In the genomic region with DNA sequence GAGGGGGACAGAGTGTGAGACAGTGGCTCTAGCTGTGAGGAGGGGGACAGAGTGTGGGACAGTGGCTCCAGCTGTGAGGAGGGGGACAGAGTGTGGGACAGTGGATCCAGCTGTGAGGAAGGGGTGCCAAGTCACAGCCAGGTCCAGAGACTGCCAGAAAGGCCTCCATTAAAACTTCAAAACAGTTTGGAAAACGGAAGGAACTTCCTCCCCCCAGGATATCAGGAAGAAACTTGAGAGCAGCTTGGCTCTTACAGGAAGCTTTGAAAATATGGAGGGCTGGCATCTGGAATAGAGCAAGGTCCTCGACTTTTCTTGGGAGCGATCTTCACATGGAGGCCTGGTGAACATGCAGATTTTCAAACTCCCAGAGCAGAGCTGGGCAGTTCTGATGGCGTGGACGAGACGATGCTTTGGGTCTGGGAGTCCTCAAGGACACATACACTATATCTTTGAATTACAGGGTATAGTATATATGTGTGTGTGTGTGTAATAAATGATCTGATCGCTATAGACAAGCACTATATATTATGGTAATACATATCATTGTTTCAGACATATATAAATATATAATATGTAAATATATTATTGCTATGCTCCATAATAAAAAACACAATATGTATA, we compare ENCODE assay signal across 16 mouse cellular contexts. TPM values are rescaled to one million over a fixed set of nuclear protein-coding genes. Genes with fewer than 3 reads are reported as not detected.
"Had no signal": no experiment of that assay in that cellular context is flagged by ENCODE, and none has a peak within 500 bp of the region (broad histone marks: within the 10 kb centered on the region; RNA-seq: fewer than 3 reads in every experiment).

No protein-coding gene starts in this region.

- H3K27me3 ChIP-seq: kidney, embryonic 15.5 days; liver, embryonic 13.5 days; megakaryocyte, embryonic 14.5 days; midbrain, embryonic 13.5 days; neural tube, embryonic 13.5 days had no signal

- H3K36me3 ChIP-seq: liver, embryonic 13.5 days; midbrain, embryonic 10.5 days; midbrain, embryonic 13.5 days; neural tube, embryonic 13.5 days had no signal

- H3K4me3 ChIP-seq: kidney, embryonic 15.5 days; liver, embryonic 13.5 days; midbrain, embryonic 10.5 days; midbrain, embryonic 13.5 days; myocyte; neural tube, embryonic 13.5 days had no signal

- H3K9me3 ChIP-seq: kidney, embryonic 15.5 days; liver, embryonic 13.5 days; midbrain, embryonic 10.5 days; midbrain, embryonic 13.5 days; neural tube, embryonic 13.5 days had no signal

- DNase-seq: kidney, adult 2 months; kidney, postnatal 25 days; left cerebral cortex, postnatal 4 days; liver, embryonic 13.5 days; retina, postnatal 1 day; right cerebral cortex, postnatal 25 days; thymus, adult 18-20 months; thymus, postnatal 36 days had no signal

- H3K4me1 ChIP-seq: liver, embryonic 13.5 days; megakaryocyte, embryonic 14.5 days; midbrain, embryonic 10.5 days; midbrain, embryonic 13.5 days had no signal

- H3K4me2 ChIP-seq: kidney, embryonic 15.5 days; liver, embryonic 13.5 days; midbrain, embryonic 13.5 days; neural tube, embryonic 13.5 days had no signal

- H3K27ac ChIP-seq: kidney, embryonic 15.5 days; liver, embryonic 13.5 days; midbrain, embryonic 10.5 days; midbrain, embryonic 13.5 days; neural tube, embryonic 13.5 days had no signal

- H3K9ac ChIP-seq: kidney, embryonic 15.5 days; liver, embryonic 13.5 days; midbrain, embryonic 13.5 days; neural tube, embryonic 13.5 days had no signal

- ATAC-seq: intestine, postnatal 0 days; midbrain, embryonic 13.5 days; midbrain, embryonic 16.5 days had no signal

RNA-seq across cellular contexts. Expression of a gene that starts 16.6 kb away (rescaled TPM):
- polyA plus RNA-seq: myocyte had no signal
